Mouse (Mus musculus): ENCODE measurements around the gene Shank2. TPM values are rescaled to one million over a fixed set of nuclear protein-coding genes. Genes with fewer than 3 reads are reported as not detected.

The Shank2 gene
- total RNA-seq, 1 experiment, result 0.94 TPM

DNA sequence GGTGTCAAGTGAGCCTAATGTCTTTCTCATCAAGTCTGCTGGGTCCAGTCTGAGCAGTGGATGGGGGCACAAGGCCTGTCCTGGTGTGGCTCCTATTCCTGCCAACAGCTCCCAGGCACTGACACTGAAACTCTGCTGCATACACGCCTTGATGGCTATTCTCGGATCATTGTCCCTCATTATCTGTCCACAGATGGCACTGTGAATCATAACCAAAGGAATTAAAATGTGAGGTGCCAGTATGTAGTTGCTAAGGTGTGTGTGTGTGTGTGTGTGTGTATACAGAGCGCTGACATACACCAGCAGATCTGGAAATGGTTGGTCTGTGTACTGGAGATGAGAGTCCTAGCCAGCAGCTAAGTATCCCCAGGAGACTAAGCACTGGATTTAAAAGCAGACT is 110.3 kb downstream of the Shank2 start:
- Histone ChIP-seq H3K9ac (ENCODE audit: insufficient read depth, low read depth, low read length, poor library complexity, severe bottlenecking) (no peak overlapping the region), H3K4me3 (ENCODE audit: insufficient read depth in 1 of 2, low read depth in 1 of 2, low read length in 2 of 2, poor library complexity in 1 of 2, severe bottlenecking in 1 of 2) (no peak overlapping the region), H3K9me3 (ENCODE audit: control insufficient read depth, insufficient read depth, low read depth, low read length) (no peaks in the 10 kb centered on the region), H3K36me3 (ENCODE audit: control insufficient read depth, insufficient read depth, low read length, poor library complexity, severe bottlenecking) (no peaks in the 10 kb centered on the region), H3K27ac (ENCODE audit: insufficient read depth, low read depth, low read length, poor library complexity, severe bottlenecking) (no peak overlapping the region), H3K4me1 (ENCODE audit: control insufficient read depth in 2 of 2, insufficient read depth in 2 of 2, low read length in 2 of 2, poor library complexity in 1 of 2) (peaks cover 4 to 23% of the 10 kb centered on the region in 2 experiments)
- DNase-seq (ENCODE audit: low read depth, low spot score), result no peak
- in situ Hi-C loops (cut with MboI; ENCODE audit: low sequenced_read_pairs in 2 of 2, unreplicated experiment in 2 of 2), result no loop called here
- TF ChIP-seq ZC3H11A (IDR thresholded peaks at IDR 0.05; ENCODE audit: borderline replicate concordance, low read depth, low read length) (no peak), ZNF384 (IDR thresholded peaks at IDR 0.05; ENCODE audit: low read depth, low read length) (no peak), CHD2 (IDR thresholded peaks at IDR 0.05; ENCODE audit: low read depth, low read length) (no peak), HCFC1 (IDR thresholded peaks at IDR 0.05; ENCODE audit: borderline replicate concordance, insufficient read depth, low read length) (no peak), MAFK (IDR thresholded peaks at IDR 0.05; ENCODE audit: insufficient read depth, low read depth, low read length) (no peak)

- H3K4me1 ChIP-seq (ENCODE audit: control insufficient read depth in 2 of 2, insufficient read depth in 2 of 2, low read length in 2 of 2, poor library complexity in 1 of 2), result peaks cover 0 to 8% of the 10 kb centered on the region in 2 experiments; a peak in 1 of 4 replicates
- in situ Hi-C loops (cut with MboI; ENCODE audit: low sequenced_read_pairs in 2 of 2, unreplicated experiment in 2 of 2), result no loop called here
- no peak overlapping the region for H3K27ac ChIP-seq (ENCODE audit: insufficient read depth, low read depth, low read length, poor library complexity, severe bottlenecking)
- H3K4me3 ChIP-seq (ENCODE audit: insufficient read depth in 1 of 2, low read depth in 1 of 2, low read length in 2 of 2, poor library complexity in 1 of 2, severe bottlenecking in 1 of 2), result no peak overlapping the region
- no peak overlapping the region for H3K9ac ChIP-seq (ENCODE audit: insufficient read depth, low read depth, low read length, poor library complexity, severe bottlenecking)
- no peaks in the 10 kb centered on the region for H3K9me3 ChIP-seq (ENCODE audit: control insufficient read depth, insufficient read depth, low read depth, low read length)
- TF ChIP-seq MAFK (IDR thresholded peaks at IDR 0.05; ENCODE audit: insufficient read depth, low read depth, low read length), result no peak
- no peak for TF ChIP-seq CHD2 (IDR thresholded peaks at IDR 0.05; ENCODE audit: low read depth, low read length)
- no peak for TF ChIP-seq ZNF384 (IDR thresholded peaks at IDR 0.05; ENCODE audit: low read depth, low read length)
- no peak for TF ChIP-seq HCFC1 (IDR thresholded peaks at IDR 0.05; ENCODE audit: borderline replicate concordance, insufficient read depth, low read length)
- no peak for TF ChIP-seq ZC3H11A (IDR thresholded peaks at IDR 0.05; ENCODE audit: borderline replicate concordance, low read depth, low read length)
- H3K36me3 ChIP-seq (ENCODE audit: control insufficient read depth, insufficient read depth, low read length, poor library complexity, severe bottlenecking), result no peaks in the 10 kb centered on the region
- DNase-seq (ENCODE audit: low read depth, low spot score), result no peak
These were observed 112.5 kb downstream of the Shank2 start for GRCm38 (mm10) chr7:144114230-144114629.

DNA sequence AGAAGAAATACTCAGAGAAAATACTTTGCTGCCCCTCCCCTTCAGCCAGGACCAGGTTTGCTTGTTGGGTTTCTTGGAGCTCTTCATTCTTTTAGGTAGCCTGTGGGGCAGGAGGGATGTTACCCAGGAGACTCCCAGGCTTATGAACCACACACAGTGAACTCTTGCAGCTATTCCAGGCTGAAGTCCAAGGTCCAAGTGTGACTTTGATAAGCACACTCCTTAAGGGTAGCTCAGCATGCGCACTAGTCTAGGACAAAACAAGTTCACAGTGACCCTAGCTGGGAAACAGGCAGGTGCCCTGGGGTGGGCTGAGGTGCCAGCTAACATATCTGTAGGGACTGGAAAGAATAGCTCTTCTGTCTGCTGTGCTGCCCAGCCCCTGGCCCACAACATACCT is 117.8 kb downstream of the Shank2 start:
- Histone ChIP-seq H3K36me3 (ENCODE audit: control insufficient read depth, insufficient read depth, low read length, poor library complexity, severe bottlenecking) (no peaks in the 10 kb centered on the region), H3K4me3 (ENCODE audit: insufficient read depth in 1 of 2, low read depth in 1 of 2, low read length in 2 of 2, poor library complexity in 1 of 2, severe bottlenecking in 1 of 2) (no peak overlapping the region), H3K9me3 (ENCODE audit: control insufficient read depth, insufficient read depth, low read depth, low read length) (no peaks in the 10 kb centered on the region), H3K27ac (ENCODE audit: insufficient read depth, low read depth, low read length, poor library complexity, severe bottlenecking) (no peak overlapping the region), H3K4me1 (ENCODE audit: control insufficient read depth in 2 of 2, insufficient read depth in 2 of 2, low read length in 2 of 2, poor library complexity in 1 of 2) (no peaks in the 10 kb centered on the region), H3K9ac (ENCODE audit: insufficient read depth, low read depth, low read length, poor library complexity, severe bottlenecking) (no peak overlapping the region)
- no peak for DNase-seq (ENCODE audit: low read depth, low spot score)
- in situ Hi-C loops (cut with MboI; ENCODE audit: low sequenced_read_pairs in 2 of 2, unreplicated experiment in 2 of 2), result no loop called here
- no peak for TF ChIP-seq HCFC1 (IDR thresholded peaks at IDR 0.05; ENCODE audit: borderline replicate concordance, insufficient read depth, low read length)
- no peak for TF ChIP-seq ZNF384 (IDR thresholded peaks at IDR 0.05; ENCODE audit: low read depth, low read length)
- no peak for TF ChIP-seq ZC3H11A (IDR thresholded peaks at IDR 0.05; ENCODE audit: borderline replicate concordance, low read depth, low read length)
- no peak for TF ChIP-seq CHD2 (IDR thresholded peaks at IDR 0.05; ENCODE audit: low read depth, low read length)

- H3K4me3 ChIP-seq (ENCODE audit: insufficient read depth in 1 of 2, low read depth in 1 of 2, low read length in 2 of 2, poor library complexity in 1 of 2, severe bottlenecking in 1 of 2), result no peak overlapping the region
- TF ChIP-seq HCFC1 (IDR thresholded peaks at IDR 0.05; ENCODE audit: borderline replicate concordance, insufficient read depth, low read length) (no peak), CHD2 (IDR thresholded peaks at IDR 0.05; ENCODE audit: low read depth, low read length) (no peak), MAFK (IDR thresholded peaks at IDR 0.05; ENCODE audit: insufficient read depth, low read depth, low read length) (no peak), ZC3H11A (IDR thresholded peaks at IDR 0.05; ENCODE audit: borderline replicate concordance, low read depth, low read length) (no peak), ZNF384 (IDR thresholded peaks at IDR 0.05; ENCODE audit: low read depth, low read length) (no peak)
These were observed 131.1 kb downstream of the Shank2 start for GRCm38 (mm10) chr7:144132699-144133387.

More at GRCm38 (mm10) chr7:144132699-144133387, 131.1 kb downstream of the Shank2 start:
- Histone ChIP-seq H3K36me3 (ENCODE audit: control insufficient read depth, insufficient read depth, low read length, poor library complexity, severe bottlenecking) (no peaks in the 10 kb centered on the region), H3K9ac (ENCODE audit: insufficient read depth, low read depth, low read length, poor library complexity, severe bottlenecking) (no peak overlapping the region), H3K4me1 (ENCODE audit: control insufficient read depth in 2 of 2, insufficient read depth in 2 of 2, low read length in 2 of 2, poor library complexity in 1 of 2) (no peaks in the 10 kb centered on the region), H3K9me3 (ENCODE audit: control insufficient read depth, insufficient read depth, low read depth, low read length) (no peaks in the 10 kb centered on the region), H3K27ac (ENCODE audit: insufficient read depth, low read depth, low read length, poor library complexity, severe bottlenecking) (no peak overlapping the region)
- in situ Hi-C loops (cut with MboI; ENCODE audit: low sequenced_read_pairs in 2 of 2, unreplicated experiment in 2 of 2), result no loop called here
- no peak for DNase-seq (ENCODE audit: low read depth, low spot score)
